Mouse (Mus musculus): Measurements from ENCODE around the gene Xpo6.

Xpo6 gene

DNA sequence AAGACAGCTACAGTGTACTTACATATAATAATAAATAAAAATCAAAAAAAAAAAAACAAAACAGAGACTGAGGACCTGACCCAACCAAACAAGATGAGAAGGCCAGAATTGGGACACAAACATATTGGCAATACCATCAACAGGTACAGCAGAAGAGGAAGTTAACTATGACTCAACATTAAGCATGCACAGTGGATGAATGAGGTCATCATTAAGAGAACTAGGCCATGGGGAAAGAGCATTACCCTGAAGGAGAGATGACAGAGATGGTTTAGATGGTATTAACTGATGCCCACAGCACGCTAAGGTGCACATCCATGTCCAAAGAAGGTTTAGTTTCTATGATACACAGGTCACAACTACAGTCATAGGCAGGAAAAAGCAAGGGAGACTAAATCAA, 6.1 kb downstream of the Xpo6 start:
- in situ Hi-C loops (cut with MboI, MseI): no loop called here

DNA sequence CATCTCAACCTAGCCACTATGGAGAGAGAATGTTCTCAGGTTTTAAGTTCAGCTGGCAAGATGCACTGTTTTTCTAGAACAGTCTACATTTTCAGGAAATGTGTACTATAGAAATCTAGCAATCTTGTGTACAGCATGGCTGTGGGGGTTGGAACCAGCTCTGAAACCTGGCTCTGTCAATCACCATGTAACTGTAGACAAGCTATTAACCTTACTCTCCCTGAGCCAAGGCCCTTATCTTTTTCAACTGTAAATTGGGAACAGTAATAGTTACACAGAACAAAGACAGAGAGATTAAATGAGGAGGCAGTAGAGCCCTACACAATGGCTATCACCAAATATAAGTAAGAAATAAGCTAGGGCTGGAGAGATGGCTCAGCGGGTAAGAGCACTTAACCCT, 8.8 kb downstream of the Xpo6 start:
- in situ Hi-C loops (cut with MboI, MseI): no loop called here

DNA sequence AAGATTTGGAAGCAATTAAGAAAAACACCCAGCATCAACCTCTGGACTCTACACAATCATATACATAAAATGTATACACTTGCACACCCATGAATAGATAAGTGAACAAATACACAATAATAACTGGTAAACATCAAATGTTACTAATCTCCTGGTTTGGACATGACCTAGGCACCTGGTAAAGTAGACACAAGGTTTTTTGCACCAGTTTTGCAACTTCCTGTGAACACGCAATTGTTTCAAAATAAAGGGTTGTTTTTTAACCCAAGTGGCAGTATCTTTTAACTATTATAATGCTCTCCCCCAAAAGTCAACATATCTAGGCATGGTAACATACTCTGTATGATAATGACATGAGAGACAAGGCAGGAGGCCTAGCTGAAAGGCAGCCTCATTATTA, 10.8 kb downstream of the Xpo6 start:
- in situ Hi-C loops (cut with MboI, MseI): no loop called here

DNA sequence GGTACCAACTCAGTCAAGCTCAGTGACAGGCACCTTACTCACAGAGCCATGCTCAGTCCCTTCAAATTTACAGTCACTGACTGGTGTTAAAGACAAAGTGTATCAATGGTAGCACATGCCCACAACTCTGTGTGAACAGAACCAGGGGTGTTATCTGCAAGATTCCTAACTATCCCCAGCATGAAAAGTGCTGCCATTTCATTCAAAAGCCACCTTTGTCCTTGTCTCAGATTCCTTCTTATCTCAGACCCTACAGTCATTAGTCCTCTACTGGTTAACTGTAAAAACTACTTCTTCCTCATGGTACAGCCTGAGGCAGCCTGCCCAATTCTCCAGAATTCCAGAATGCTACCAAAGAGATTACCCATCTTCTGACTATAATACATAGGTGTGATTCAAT, 14.3 kb downstream of the Xpo6 start:
- in situ Hi-C loops (cut with MboI, MseI): no loop called here

DNA sequence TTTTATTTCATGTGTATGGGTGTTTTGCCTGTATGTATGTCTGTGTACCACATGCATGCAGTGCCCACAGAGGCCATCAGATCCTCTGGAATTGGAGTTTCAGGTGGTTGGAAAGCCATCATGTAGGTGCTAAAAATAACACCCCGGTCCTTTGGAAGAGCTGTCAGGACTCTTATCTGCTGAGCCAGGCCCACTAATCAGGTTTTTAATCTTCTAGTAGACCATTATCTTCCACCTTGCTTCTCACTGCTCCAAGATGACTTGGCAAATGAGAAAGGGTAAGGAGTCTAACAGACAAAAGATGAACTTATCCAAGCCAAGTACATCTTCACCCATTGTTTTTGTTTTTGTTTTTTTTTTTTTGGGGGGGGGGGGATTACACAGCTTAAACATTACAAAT, 16.7 kb downstream of the Xpo6 start:
- in situ Hi-C loops (cut with MboI, MseI): no loop called here

DNA sequence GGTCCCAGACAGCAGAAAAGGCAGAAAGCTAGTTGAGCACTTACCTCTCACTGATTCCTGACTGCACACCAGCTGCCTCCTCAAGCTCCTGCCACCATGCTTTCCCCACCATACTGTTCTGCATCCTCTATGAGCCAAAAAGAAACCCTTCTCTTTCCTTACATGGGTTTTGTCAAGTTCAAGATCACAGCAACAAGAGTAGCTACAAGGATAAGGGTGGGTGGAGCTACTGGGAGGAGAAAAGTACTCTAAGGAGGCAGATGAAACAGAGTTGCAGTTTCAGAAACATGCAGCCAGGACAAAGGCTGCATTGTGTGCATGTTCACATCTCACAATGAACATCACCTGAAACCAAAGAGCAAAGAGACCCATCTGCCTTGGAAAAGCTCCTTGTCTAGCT, 18.8 kb downstream of the Xpo6 start:
- in situ Hi-C loops (cut with MboI, MseI): no loop called here

DNA sequence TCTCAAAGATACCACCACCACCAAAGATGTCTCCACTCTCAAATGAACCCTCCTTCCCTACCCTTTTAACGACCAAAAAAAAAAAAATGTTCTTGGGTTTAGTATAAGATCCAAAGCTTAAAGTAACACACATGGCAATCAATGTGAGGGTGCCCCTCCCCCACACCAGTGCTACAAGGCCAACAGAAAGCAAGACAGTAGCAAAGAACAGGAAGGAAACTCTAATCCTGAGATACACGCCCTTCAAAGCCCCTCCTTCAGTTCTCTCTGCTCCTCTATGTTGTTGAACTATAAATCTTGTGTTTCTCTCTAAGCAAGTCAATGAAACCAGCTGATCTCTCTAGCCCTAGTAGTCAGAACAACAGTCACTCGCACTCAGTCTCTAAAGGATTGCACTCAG, 19.3 kb downstream of the Xpo6 start:
- in situ Hi-C loops (cut with MboI, MseI): no loop called here

DNA sequence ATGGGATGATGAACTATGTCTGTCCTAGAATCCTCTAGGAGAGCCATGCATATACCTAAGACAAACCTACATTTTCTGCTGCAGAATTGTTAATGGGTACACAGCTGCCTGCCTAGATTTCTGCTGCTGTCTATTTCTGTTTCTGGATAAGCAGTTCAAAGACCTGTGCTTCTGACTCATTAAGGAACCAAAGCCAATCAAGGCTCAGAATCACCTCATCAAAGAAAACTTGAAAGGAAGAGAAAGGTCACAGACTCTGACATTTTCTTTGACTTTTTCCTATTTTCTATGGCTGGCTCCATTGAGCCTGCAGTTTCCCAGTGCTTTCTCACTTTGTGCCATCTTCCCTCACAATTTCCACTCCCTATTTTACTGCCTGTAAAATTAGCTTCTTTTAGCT, 21.5 kb downstream of the Xpo6 start:
- in situ Hi-C loops (cut with MboI, MseI): no loop called here

DNA sequence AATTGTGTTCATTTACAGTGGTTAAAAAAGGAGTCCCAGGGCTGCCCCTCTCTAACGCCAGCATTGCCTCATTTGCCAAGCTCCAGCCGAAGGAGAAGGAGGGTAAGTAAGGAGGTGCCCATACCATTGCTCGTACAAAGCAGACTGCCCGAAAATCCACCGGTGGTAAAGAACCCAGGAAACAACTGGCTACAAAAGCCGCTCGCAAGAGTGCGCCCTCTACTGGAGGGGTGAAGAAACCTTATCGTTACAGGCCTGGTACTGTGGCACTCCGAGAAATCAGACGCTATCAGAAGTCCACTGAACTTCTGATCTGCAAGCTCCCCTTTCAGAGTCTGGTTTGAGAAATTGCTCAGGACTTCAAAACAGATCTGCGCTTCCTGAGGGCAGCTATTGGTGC, 24.3 kb downstream of the Xpo6 start:
- in situ Hi-C loops (cut with MboI, MseI): no loop called here

DNA sequence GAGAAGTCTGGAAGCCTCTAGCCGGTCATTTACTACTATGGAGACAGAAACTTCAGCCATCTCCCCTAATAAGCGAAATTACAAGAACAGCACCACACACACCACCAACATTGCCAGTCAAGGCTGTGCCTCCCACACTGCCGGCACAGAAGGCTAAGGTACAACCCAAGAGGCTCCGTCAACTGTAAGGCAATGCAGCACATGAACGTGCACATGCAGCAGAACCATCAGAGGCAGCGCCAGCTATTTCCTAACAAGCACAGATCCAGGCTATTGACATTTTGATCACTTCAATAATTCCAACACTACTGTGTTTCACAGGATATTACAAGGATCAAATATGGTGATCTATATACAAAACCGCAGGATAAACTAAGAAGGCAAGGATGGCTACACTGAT, 24.8 kb downstream of the Xpo6 start:
- in situ Hi-C loops (cut with MboI, MseI): no loop called here

DNA sequence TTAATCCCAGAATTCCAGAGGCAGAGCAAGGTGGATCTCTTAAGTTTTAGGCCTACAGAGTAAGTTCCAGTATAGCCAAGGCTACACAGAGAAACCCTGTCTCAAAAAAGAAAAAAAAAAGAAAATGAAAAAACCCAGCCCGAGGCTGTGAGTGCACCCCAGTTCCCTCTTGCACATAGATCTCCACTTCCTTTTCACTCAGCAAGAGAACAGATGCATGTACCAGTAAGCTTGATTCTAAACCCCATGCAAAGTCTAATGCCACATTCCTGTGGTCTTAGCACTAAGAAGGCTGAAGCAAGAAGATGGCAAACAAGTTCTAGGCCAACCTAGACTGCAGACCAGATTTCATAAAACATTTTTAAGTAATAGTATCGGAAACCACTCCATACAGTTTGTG, 25.4 kb downstream of the Xpo6 start:
- in situ Hi-C loops (cut with MboI, MseI): no loop called here

DNA sequence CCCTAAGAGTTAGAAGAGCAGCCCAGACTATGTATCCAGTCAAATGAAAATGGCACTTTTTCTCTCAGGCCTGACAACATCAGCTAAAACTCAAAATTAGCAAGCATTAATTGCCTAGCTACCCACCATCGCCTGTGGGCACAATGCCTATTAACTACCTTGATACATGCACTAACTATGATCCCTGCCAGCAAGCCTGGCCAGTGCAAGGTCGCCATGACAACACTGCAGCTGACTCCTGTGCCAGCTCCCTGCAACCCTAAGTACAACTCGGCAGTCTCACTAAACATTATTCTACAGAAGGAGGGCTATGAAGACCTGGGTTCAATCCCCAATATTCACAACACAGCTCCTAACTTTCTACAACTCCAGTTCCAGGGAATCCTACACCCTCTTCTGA, 28.3 kb downstream of the Xpo6 start:
- in situ Hi-C loops (cut with MboI, MseI): no loop called here

DNA sequence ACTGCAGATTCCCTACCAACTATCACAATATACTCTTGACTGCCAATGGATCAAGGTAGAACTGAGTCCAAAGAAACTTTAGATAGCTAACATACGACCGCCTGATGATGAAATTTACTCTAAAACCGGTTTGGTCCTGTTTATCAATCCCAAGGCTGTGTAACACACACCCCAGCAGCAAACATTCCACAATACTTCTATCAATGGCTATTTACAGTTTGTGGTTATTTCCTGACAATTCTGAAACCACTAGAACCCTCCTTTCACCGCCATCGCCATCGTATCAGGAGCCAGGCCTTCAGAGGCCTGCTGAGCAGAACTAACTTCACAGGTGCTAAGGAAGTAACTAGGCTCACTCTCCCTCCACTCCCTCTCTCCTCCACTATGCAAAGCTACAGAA, 31.7 kb downstream of the Xpo6 start:
- in situ Hi-C loops (cut with MboI, MseI): no loop called here

DNA sequence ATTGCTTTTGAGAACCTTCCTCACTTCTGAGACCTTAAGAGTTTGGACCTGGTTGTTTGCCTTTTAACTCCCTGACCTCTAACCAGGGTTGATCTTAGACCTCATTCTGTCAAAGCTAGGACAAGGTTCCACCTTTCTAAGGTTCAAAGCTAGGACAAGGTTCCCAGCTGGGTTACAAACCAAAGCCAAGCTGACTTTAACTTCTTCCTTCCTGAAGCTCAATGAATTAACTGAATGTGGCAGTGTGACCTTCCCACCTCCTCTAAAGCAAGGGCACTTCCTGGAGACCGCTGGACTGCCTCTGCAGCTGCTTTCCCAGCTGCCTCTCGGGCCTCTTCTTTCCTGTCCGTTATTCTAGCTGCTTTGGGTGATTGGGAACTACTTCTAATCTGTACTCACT, 32.9 kb downstream of the Xpo6 start:
- in situ Hi-C loops (cut with MboI, MseI): no loop called here

DNA sequence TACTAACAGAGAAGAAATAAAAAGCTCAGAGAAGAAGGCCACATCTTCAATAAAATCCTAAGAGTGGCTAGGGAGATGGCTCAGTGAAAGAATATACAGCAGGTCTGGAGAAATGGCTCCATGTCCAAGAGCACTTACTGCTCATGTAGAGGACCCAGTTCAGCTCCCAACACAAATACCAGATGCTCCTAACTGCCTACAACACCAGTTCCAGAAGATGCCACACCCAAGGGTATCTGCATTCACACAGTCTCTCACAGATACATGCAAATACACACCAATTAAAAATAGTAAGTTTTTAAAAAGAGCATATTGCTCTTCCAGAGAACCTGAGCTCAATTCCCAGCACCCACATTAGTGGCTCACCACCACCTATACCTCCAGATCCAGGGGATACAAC, 33.7 kb downstream of the Xpo6 start:
- in situ Hi-C loops (cut with MboI, MseI): no loop called here

DNA sequence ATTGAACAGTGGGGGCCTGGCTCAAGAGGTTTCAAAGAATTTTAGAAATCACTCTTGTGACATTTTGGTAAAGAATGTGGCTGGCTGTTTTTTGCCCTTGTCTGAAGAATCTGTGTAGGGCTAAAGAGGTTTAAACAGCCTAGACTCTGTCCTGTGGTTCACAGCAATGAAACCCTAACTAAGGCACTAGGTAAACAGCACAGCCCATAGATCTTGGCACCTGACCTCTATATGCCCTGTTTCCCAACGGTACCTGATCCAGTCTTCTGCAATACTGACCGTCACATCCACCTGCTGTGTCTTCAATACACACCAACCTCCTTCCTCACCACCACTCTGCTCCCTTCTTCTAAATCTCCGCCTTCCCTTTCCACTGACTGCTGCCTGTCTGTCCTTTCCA, 42.1 kb downstream of the Xpo6 start:
- in situ Hi-C loops (cut with MboI, MseI): no loop called here

DNA sequence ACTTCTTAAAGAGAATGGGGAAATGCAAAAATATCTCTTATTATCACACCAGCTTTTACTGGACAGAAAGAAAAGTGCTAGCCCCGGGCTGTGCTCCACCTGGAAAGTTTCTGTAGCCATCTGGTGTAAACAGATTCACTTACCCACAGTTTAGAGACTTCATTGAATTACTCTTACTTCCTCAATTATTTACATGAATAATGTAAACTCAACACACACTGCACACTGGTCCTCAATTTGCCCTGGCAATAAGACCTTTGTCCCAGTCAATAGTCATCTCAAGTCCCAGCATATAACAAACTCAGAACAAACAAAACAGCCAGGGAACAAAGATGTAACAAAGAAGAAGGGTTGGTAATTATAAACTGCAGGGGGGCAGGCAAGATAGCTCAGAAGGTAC, 44.6 kb downstream of the Xpo6 start:
- in situ Hi-C loops (cut with MboI, MseI): no loop called here

DNA sequence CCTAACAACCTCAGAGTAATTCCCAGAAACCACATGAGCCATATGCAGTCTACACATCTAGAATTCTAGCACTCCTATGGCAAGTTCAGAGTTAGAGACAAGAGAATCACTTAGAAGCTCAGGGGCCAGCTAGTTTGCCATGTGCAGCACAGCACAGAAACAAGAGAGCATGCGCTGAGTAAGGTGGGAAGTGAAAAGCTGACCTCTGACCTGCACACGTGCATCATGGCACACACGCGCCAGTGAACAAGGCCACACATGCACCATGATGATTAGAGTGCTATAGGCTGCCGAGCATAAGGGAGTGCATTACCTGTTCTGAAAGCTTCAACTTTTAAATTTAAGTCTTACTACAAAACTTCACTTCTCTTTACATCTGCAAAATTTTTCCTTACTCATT, 45.6 kb downstream of the Xpo6 start:
- in situ Hi-C loops (cut with MboI, MseI): no loop called here

DNA sequence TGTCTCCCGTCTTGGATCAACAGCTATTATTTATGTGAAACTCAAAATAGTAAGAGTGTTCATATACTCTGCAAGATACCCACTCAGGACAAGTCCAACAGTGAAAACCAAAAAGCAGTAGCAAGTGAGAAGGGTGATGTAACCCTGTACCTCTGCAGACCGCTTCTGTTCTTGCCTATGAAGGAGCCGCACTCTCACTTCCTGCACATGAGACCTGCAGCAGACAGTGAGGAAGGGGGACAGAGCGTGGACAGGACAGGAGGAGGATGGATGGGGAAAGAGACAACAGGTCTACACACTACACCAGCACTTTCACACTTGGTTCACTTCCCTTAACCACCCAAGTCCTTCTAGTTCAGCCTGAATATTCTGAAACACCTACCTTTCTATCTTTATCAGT, 48.0 kb downstream of the Xpo6 start:
- in situ Hi-C loops (cut with MboI, MseI): no loop called here

DNA sequence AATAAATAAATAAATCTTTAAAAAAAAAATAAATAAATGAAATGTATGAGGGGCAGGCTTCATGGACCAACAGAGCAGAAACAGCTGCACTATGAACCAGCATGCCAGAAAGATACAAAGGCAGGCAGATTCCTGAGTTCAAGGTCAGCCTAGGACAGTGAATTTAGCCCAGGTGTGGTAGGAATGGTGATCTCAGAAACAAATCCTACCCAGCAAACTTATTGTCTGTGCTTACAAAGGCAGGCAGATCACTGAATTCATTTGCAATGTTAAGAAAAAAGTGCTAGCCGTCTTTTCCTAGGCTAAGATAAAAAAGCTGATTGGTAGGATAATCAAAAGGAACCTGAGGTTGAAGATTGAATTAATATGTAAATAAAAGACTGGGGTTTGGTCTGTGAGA, 54.1 kb downstream of the Xpo6 start:
- in situ Hi-C loops (cut with MboI, MseI): no loop called here

DNA sequence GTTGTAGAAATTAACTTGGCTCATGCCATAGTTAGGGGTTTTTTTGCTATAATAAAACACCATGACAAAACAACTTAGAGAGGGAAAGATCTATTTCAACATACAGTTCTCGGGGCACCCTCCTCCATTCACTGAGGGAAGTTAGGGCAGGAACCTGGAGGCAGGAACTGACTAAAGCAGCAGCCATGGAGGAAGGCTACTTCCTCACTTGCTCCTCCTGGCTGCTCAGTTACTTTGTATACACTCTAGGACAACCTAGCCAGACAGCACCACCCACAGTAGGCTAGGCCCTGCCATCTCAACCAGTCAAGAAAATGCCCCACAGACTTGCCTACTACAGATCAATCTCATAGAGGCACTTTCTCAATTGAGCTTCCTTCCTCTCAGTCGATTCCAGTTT, 55.9 kb downstream of the Xpo6 start:
- in situ Hi-C loops (cut with MboI, MseI): no loop called here

DNA sequence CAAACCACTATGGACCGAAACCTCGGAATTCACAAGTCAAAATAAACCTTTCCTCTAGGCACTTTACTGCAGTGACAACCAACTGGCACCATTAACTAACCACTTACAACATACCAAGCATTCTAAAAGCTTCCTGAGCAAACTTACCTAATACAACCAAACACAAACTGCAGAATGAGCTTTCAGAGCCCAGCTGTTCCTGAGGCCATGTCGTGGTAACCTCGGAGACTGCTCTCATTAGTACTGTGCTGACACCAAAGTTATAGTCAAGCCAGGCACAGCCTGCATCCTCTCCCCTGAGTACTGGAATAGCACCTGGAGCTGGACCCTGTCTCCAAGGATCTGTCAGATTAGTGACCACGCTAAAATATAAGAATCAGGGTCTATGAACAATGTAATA, 62.5 kb downstream of the Xpo6 start:
- in situ Hi-C loops (cut with MboI, MseI): no loop called here

DNA sequence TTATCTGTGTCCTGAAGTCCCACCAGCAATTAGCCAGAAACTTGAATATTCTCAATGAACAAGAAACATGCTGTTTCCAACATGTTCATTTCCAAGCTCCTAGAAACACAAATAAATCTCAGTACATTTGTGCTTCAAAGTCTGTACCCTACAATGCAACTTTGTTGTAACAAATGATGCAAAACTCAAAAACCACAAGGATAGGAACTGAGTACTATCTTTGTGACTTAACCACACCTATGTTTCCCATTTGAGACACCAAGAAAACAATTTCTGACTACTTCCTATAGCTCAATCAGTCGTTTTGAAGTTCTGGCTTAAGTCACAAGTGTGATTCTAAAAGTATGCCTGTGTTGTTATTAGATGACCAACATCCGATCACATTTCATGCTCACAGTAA, 64.9 kb downstream of the Xpo6 start:
- in situ Hi-C loops (cut with MboI, MseI): no loop called here

DNA sequence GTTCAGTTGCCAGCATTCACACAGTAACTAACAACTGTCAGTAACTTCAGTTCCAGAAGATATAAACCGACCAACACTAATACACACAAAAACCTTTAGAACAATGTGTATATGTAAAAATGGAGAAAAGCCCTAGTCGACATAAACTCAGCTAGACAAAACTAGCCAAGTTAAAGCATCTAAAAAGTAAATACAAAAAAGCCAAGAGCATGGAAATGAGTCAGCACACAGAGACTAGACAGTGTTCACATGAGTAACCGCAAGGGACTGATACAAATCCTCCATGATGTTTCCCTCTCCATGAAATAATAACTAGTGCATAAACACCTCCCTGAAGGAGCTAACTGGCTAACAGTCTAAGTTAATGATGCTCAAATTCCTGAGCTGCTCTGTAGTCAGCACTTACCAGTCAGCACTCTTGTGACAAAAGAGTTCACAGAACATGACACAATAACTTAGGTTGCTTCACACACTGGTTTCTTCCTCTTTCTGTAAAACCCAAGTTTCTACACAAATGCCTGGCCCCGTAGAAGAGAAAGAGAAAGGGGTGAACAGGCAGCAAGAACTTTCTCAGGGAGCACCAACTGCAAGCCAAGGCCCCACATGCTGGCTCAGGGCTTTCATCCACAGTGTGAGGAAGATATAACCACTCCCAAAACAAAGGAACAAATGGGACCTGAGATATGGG, 65.5 kb downstream of the Xpo6 start:
- in situ Hi-C loops (cut with MboI, MseI): no loop called here

DNA sequence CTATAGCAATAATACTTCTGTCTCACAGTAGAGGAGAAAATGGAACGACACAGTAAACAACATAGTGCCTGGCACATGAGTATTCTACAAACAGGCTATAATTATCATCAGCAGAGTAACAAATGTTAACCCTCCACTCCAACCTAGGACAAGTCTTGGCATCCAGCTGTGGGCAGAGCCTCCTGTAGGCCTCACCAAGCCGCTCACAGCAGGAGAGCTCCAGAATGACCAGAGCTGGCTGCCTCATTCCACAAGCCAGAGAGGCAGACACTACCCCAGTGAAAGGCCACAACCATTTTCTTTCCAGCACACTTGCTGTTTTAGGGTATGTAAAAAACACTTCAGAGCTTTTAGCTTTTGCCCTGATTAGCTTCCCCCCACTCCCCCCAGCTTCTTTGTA, 72.6 kb downstream of the Xpo6 start:
- in situ Hi-C loops (cut with MboI, MseI): no loop called here

All from T-helper 1 cell (primary cell).